Mouse (Mus musculus) hindbrain, embryonic 10.5 days (tissue): Measurements from ENCODE around the gene Ski. TPM values are rescaled to one million over a fixed set of nuclear protein-coding genes. Genes with fewer than 3 reads are reported as not detected.

Source experiments
- DNase-seq: peaks from one replicate; pipeline ENCODE4 v3.0.0-alpha.2; 2017; ENCODE audit warnings: low spot score
- H3K27ac ChIP-seq: fragments of 300-500 bp; sonication (generic); 2 replicates; pipeline ENCODE4 v1.5.1; 2016; ENCODE audit warnings: mild to moderate bottlenecking, moderate library complexity
- H3K27me3 ChIP-seq: fragments of 300-500 bp; sonication (generic); 2 replicates; pipeline ENCODE4 v1.6.1; 2016; ENCODE audit warnings: mild to moderate bottlenecking; ENCODE audit not compliant: poor library complexity, insufficient read depth, severe bottlenecking
- H3K36me3 ChIP-seq: fragments of 300-500 bp; sonication (generic); 2 replicates; pipeline ENCODE4 v1.6.1; 2016; ENCODE audit warnings: mild to moderate bottlenecking, moderate library complexity
- H3K4me1 ChIP-seq: fragments of 300-500 bp; sonication (generic); replicated peaks from 2 replicates; pipeline ENCODE4 v1.6.1; 2016; ENCODE audit warnings: mild to moderate bottlenecking
- H3K4me3 ChIP-seq: fragments of 300-500 bp; sonication (generic); 2 replicates; pipeline ENCODE4 v1.5.1; 2016; ENCODE audit warnings: mild to moderate bottlenecking, moderate library complexity
- H3K9me3 ChIP-seq: fragments of 300-500 bp; sonication (generic); 2 replicates; pipeline ENCODE4 v1.6.1; 2016; ENCODE audit warnings: mild to moderate bottlenecking, moderate library complexity
- WGBS: fragments of 180-500 bp; shearing (Covaris S2); methylation state at CpG from one replicate; pipeline ENCODE4 v1.1.7; 2016; 5-methylcytosine and 5-hydroxymethylcytosine counted together
- polyA plus RNA-seq: library from polyadenylated mRNA; unstranded; fragments of >200 nt; fragmentation: Nextera tagmentation; extraction: Ambion mirVana; gene quantifications from 2 replicates; pipeline ENCODE4 v1.2.1, GENCODE M21; 2016

The Ski gene
- polyA plus RNA-seq, 1 experiment from 2014 or later: 9.3 TPM

DNA sequence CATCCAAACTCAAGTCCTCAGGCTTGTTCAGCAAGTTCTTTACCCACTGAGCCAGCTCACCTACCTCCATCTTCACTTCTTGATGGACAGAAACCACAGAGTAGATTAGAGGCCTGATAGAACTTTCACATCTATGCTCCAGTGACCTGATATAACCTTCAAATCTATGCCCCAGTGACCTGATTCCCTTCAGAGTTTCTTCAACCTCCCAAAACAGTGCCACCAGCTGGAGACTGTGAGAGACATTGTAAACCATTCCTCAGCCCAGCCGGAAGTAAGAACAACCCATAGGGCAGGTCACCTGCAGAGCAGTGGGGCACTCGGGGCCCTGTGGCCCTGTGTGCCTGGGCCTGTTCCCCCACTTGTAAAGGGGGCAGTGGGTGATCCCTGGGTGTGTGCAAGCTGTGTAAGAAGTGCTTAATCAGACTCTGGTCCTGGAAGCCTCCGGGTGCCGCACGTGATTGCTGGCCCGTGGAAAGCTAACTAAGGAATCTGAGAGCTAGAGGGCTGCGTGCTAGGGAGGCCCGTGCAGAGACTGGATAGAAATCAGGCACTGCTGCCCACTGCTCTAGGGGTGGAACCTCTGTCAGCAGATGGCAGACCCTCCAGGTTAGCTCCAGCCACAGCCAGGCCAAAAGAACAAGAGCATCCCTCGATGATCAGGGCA, 98.4 kb downstream of the Ski start:
- Histone ChIP-seq H3K4me3 (no peak overlapping the region), H3K27me3 (no peaks in the 10 kb centered on the region), H3K27ac (0 out of 2 replicates have a peak overlapping the region, but pooled peaks have one; percentile 46), H3K4me1 (peaks cover 66% of the 10 kb centered on the region), H3K9me3 (no peaks in the 10 kb centered on the region), H3K36me3 (no peaks in the 10 kb centered on the region)
- no peak for DNase-seq
- WGBS: 80% methylated on average over 9 of the region's 9 CpGs

DNA sequence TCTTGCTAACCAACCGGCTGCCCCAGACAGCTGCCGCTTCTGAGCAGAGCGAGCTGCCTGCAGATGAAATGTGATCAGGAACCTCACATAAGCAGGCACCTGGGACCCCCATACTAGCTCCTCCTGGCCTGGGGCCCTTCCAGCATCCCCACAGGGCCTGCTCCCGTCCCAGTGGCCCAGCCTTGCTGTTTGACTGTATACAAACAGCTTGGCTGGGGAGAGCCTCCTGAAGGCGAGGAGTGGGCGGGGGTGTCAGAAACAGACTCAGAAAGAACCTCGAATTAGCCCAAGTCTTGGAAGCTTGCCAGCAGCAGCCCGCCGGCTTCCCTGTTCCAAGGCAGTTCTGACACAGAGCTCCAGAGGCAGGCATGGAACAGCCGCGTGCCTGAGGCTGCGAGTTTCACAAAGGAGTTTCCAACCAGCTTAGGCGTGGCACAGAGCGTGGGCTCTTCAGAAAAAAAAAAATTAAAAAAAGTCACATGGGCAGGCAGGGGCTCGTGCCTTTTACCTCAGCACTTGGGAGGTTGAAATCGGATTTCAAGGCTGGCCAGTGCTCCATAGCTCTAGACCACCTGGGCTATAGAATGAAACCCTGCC, 99.8 kb downstream of the Ski start:
- H3K4me3 ChIP-seq: no peak overlapping the region
- peak; percentile 38 for DNase-seq
- H3K27ac ChIP-seq: peak overlapping the region; percentile 24
- H3K27me3 ChIP-seq: no peaks in the 10 kb centered on the region
- no peaks in the 10 kb centered on the region for H3K36me3 ChIP-seq
- 57% methylated on average over 16 of the region's 16 CpGs for WGBS
- peaks cover 73% of the 10 kb centered on the region for H3K4me1 ChIP-seq
- H3K9me3 ChIP-seq: no peaks in the 10 kb centered on the region

DNA sequence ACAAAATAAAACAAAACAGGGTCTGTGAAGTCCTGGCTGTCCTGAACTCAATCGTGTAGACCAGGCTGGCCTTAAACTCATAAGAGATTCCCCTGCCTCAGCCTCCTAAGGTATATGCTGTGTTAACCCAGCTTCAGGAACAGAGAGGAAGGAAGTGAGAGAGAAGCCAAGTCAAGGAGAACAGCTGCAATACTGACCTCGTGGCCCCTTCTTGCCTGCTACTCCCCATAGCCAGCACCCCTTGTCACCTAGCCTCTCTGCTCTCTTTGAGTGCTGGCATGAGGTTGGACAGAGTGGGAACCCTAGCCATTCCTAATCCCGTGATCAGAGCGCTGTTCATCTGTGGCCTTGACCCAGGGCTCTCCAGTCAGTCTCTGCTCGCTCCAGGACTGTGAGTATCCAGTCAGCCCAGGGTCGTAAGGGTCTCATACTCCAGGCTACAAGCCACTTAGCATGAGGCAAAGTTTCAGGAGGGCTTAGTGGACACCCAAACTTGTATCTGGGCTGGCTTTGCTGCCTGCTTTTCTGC, 100.4 kb downstream of the Ski start:
- no peaks in the 10 kb centered on the region for H3K36me3 ChIP-seq
- no peak overlapping the region for H3K4me3 ChIP-seq
- 81% methylated on average over 6 of the region's 6 CpGs for WGBS
- peaks cover 74% of the 10 kb centered on the region for H3K4me1 ChIP-seq
- DNase-seq: no peak
- no peaks in the 10 kb centered on the region for H3K27me3 ChIP-seq
- H3K27ac ChIP-seq: peak overlapping the region; percentile 24
- H3K9me3 ChIP-seq: no peaks in the 10 kb centered on the region

DNA sequence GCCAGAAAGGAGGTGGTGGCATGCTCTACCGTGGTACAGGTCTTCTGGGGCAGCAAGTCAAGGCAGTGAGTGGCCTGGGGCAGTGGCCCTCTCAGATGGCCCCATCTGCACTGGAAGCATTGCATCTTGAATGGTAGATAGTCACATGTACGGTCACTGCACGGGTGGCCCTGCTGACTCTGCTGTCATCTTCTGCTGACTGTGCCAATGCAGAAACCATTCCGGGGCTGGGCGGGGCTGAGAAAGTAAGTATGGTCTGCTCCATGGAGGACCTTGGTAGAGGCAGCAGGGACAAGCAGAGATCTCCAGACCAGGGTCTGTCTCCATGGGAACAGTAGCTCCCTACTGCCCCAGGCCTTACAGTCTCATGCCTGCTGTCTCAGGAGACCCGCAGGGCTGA, 101.2 kb downstream of the Ski start:
- no peaks in the 10 kb centered on the region for H3K36me3 ChIP-seq
- no peaks in the 10 kb centered on the region for H3K27me3 ChIP-seq
- no peaks in the 10 kb centered on the region for H3K9me3 ChIP-seq
- WGBS: 94% methylated on average over 6 of the region's 6 CpGs
- peaks cover 70% of the 10 kb centered on the region for H3K4me1 ChIP-seq
- H3K4me3 ChIP-seq: no peak overlapping the region
- H3K27ac ChIP-seq: no peak overlapping the region
- DNase-seq: no peak

DNA sequence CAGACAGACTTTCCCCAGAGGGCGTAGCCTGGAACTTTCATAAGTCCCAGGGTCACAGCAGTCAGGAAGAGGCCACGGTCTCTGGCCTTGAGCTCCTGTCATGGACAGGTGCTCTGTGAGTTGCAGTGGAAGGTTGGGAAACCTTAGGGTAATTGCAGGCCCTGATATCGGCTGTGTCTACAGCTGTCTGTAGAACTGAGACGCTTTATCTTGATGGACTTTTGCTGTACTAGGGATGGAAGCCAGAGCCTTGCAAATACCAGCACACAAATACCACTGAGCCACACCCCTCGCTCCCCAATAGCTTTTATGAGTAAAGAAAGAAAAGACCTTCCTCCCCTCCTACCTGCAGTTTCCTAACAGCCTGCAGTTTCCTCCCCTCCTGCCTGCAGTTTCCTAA, 101.8 kb downstream of the Ski start:
- no peak overlapping the region; the same call in 1 of the 2 replicates for H3K27ac ChIP-seq
- no peaks in the 10 kb centered on the region for H3K27me3 ChIP-seq
- H3K4me1 ChIP-seq: peaks cover 71% of the 10 kb centered on the region
- WGBS: 78% methylated on average over 5 of the region's 5 CpGs
- no peaks in the 10 kb centered on the region for H3K36me3 ChIP-seq
- no peaks in the 10 kb centered on the region for H3K9me3 ChIP-seq
- no peak overlapping the region for H3K4me3 ChIP-seq
- DNase-seq: no peak

DNA sequence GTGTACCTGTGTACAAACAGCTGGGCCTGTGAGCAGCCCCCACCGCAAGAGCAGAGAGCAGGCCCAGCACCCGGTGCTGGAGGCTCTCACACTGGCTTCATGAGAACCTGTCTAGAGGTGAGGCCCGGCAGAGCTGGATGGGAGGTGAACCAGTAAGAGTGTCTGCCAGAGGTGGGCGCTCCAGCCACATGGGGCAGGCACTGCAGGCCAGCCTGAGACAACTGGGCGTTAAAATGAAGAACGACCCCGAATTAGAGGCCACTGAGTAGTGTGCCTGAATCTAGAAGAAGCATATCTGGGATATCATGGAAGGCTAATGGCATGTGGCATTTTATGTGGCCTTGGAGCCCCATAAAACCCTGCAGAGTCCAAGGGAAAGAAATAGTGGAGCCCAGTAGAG, 102.4 kb downstream of the Ski start:
- H3K4me1 ChIP-seq: peaks cover 70% of the 10 kb centered on the region
- H3K4me3 ChIP-seq: no peak overlapping the region
- H3K36me3 ChIP-seq: no peaks in the 10 kb centered on the region
- no peak for DNase-seq
- no peak overlapping the region for H3K27ac ChIP-seq
- H3K9me3 ChIP-seq: no peaks in the 10 kb centered on the region
- no peaks in the 10 kb centered on the region for H3K27me3 ChIP-seq
- WGBS: 89% methylated on average over 7 of the region's 7 CpGs

DNA sequence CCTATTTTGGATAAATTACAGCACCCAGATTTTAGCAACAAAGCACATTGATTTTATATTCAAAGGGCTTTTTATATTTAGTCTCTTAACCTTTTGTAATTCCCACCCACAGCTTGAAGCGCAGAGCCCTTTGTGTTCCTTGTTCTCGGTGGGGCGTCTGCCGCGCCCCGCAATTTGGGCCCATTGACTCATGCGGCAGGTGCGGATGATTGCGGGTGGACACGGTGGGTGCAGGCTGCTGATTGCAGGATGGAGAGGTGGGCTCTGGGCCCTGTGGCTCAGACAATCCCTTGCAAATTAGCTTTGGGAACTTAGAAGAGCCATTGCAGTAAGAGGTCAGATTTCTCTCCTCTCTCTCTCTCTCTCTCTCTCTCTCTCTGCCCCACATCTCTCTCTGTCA, 104.1 kb downstream of the Ski start:
- Histone ChIP-seq H3K36me3 (no peaks in the 10 kb centered on the region), H3K4me3 (no peak overlapping the region), H3K9me3 (no peaks in the 10 kb centered on the region), H3K27ac (no peak overlapping the region), H3K27me3 (no peaks in the 10 kb centered on the region), H3K4me1 (peaks cover 69% of the 10 kb centered on the region)
- 81% methylated on average over 10 of the region's 10 CpGs for WGBS
- DNase-seq: no peak

DNA sequence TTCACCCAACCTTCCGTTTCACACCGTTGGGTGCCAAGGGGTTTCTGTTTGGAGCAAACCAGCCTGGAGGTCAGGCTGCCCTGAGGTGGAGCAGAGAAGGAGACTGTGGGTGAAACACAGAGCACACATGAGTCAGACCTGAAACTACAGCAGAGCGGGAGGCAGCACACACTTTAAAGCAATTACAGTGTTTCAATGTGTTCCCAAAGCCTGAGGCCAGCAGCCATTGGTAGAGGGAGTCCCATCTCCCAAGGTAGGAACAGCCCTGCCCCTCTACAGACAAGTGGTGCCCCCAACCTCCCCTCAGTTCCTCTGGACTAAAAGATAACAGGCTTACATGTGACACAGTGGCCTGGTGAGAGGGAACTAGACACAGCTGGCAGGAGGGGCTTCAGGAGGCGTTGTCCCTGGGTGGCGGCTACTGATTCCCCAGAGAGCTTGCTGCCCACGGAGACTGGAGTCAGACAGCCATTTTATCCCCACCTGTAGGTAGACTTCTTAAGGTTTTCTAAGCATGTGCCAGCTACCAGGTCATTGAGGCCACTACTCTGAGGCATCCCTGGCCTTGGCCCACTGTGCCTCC, 104.9 kb downstream of the Ski start:
- H3K36me3 ChIP-seq: no peaks in the 10 kb centered on the region
- peaks cover 66% of the 10 kb centered on the region for H3K4me1 ChIP-seq
- WGBS: 79% methylated on average over 6 of the region's 6 CpGs
- H3K27me3 ChIP-seq: no peaks in the 10 kb centered on the region
- H3K4me3 ChIP-seq: no peak overlapping the region
- no peaks in the 10 kb centered on the region for H3K9me3 ChIP-seq
- 0 out of 2 replicates have a peak overlapping the region, but pooled peaks have one; percentile 6 for H3K27ac ChIP-seq
- no peak for DNase-seq

DNA sequence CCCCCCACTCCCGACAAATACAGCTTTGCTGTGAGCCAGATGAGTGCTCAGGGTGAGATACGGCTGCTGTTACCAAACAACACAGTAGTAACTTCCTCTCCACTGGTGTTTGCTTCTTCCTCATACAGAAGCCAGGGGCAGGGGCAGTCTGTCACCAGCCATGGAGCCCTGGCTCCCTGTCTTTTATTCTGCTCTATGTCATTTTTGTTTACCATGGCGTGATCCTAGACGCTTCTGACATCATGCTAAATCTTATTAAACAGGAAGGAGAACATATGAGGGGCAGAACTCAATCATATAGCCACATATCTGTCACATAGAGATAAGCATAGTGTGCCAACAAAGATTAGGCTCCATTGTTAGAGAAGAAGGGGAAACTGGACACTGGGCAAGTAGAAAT, 105.8 kb downstream of the Ski start:
- Histone ChIP-seq H3K9me3 (no peaks in the 10 kb centered on the region), H3K4me3 (no peak overlapping the region), H3K27me3 (no peaks in the 10 kb centered on the region), H3K27ac (peak overlapping the region; percentile 31; the same call in 1 of the 2 replicates), H3K36me3 (no peaks in the 10 kb centered on the region), H3K4me1 (peaks cover 57% of the 10 kb centered on the region)
- DNase-seq: no peak
- WGBS: 83% methylated on average over 4 of the region's 4 CpGs

DNA sequence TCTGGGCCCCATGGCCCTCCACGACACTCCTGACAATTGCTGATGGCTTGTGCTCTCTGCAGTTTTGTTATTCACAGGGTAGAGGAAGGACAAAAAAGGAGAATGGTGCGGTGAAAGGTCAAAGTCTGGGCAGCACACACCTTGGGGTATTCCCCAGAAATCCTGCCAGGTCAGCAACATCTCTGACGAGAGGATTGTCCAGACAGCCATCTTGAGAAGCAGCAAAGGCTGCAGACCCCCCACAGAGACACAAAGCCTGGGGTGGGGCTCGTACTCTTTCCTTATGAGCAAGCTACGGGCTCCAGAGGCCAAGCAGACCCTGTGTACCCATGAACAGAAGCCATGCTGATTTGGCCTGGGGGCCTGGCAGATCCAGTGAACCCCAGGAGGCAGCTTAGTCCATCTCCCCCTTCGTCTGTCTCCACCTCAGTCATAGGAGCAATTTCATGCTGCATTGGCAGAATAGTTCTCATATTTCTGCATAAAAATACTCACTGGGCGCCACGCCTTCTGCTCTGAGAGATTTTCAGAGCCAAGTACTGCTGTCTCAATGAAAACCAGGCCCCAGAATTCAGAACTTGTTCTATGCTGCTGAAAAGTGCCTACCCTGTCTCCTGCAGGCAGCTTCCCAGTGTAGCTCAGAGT, 108.5 kb downstream of the Ski start:
- Histone ChIP-seq H3K9me3 (no peaks in the 10 kb centered on the region), H3K4me1 (peaks cover 43% of the 10 kb centered on the region), H3K27ac (no peak overlapping the region), H3K4me3 (no peak overlapping the region), H3K36me3 (no peaks in the 10 kb centered on the region), H3K27me3 (no peaks in the 10 kb centered on the region)
- WGBS: 70% methylated on average over 8 of the region's 8 CpGs
- no peak for DNase-seq

DNA sequence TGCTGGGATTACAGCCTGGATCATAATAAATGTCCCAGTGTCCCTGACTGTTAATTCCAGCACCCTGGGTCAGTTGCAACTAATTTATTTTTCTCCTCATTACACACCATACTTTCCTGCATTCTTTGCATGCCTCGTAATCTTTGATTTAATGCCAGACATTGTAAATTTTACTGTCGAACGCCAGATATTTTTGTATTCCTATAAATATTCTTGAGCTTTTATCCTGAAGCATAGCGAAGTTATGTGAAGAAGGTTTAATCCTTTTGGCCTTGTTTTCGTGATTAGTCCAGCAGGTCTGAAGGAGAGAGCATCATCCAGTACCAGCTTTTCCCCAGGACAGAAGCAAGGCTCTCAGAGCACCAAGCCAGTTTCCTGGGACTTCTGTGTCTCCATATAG, 112.9 kb downstream of the Ski start:
- H3K27me3 ChIP-seq: no peaks in the 10 kb centered on the region
- peaks cover 10% of the 10 kb centered on the region for H3K4me1 ChIP-seq
- H3K27ac ChIP-seq: no peak overlapping the region
- DNase-seq: no peak
- H3K9me3 ChIP-seq: no peaks in the 10 kb centered on the region
- H3K36me3 ChIP-seq: no peaks in the 10 kb centered on the region
- WGBS: 92% methylated on average over 5 of the region's 5 CpGs
- no peak overlapping the region for H3K4me3 ChIP-seq

DNA sequence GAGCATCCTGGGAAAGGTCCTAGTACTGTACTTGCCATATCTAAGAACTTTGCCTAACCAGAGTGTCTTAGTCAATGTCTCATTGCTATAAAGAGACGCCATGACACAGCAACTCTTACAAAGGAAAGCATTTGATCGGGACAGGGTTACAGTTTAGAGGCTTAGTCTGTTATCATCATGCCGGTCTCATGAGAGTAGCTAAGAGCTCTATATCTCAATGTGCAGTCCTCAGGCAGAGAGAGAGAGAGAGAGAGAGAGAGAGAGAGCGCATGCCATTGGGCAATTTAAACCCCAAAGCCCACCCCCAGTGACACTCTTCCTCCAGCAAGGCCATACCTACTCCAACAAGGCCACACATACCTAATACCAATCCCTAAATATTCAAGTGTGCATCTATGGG, 114.5 kb downstream of the Ski start:
- DNase-seq: no peak
- Histone ChIP-seq H3K27me3 (no peaks in the 10 kb centered on the region), H3K4me3 (no peak overlapping the region), H3K36me3 (no peaks in the 10 kb centered on the region), H3K9me3 (no peaks in the 10 kb centered on the region), H3K4me1 (no peaks in the 10 kb centered on the region), H3K27ac (no peak overlapping the region)
- WGBS: 90% methylated on average over 4 of the region's 4 CpGs
